Mouse (Mus musculus) liver, embryonic 14 days (tissue): ENCODE results near the gene Vmn2r65. TPM values are rescaled to one million over a fixed set of nuclear protein-coding genes. Genes with fewer than 3 reads are reported as not detected.

ENCODE experiments used
- polyA plus RNA-seq: library from polyadenylated mRNA; depleted of rRNA; stranded (reverse); fragments of >200 nt; gene quantifications from 2 replicates; pipeline ENCODE4 v1.2.3, GENCODE M21; 2012; rRNA removed

The Vmn2r65 gene
- not detected in 2 replicates for polyA plus RNA-seq

DNA sequence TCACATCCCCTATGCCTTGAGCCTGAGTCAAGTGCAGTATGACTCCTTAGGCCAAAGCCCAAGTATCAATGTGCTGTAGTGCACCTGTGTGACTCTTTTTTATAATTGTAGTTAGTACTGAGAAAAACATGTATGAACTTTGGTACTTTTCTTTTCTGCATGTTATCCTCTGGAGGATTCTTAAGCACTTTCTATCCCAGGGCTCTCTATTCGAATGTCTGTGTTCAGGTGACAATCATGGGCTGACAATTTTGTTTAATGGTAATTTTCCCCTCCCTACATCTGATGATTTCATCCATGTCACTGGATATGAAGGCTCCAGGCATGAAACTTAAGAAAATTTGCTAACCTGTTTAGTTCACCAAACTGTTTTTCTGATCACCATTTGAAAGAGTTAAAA is at the start of gene Vmn2r65:
Gene Vmn2r65 (minus strand): TSS at position 101 of the 400 bp plus-strand sequence.

GRCm38 (mm10) chr7:85012168-85012567 is 48.3 kb upstream of the Vmn2r65 start, which contains the start of gene Vmn2r66:
Vmn2r66 (minus strand) TSS chr7:85012268.

Other genes starting within 250 kb of the Vmn2r65 start
- not detected in 2 replicates for gene Olfr291, start 110.6 kb downstream of the Vmn2r65 start, polyA plus RNA-seq
- not detected in 2 replicates for gene Vmn2r66, start 48.2 kb upstream of the Vmn2r65 start, polyA plus RNA-seq
- not detected in 2 replicates for gene Vmn2r67, start 191.9 kb upstream of the Vmn2r65 start, polyA plus RNA-seq